Mouse (Mus musculus): Measurements from ENCODE around the gene Lrrc34.

Gene Lrrc34

GRCm38 (mm10) chr3:30647440-30648090 lies at the start of gene Lrrc34:
TSS of gene Lrrc34 (minus strand) at chr3:30647869.
- peak; percentile 9 to 46 for DNase-seq (ENCODE audit: inconsistent age in 2 of 2, low spot score in 1 of 2)

DNA sequence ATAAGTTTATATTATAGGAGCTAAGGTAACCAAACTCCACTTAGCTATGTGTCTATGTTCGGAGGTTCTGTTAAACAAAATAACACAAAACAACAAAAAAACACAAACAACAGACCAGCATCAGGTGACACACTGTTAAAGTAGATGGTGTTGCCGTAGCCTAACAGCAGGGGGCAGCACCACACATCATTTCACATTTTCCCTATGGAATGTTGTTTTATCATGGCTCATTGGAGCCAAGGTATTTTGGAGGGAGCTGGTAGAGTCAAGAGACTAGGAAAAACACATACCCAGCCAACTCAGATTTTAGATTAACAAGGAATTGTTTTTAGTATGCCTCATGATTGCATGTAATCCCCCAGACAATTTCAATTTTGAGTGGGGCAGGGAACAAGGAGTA lies 48.7 kb upstream of the Lrrc34 start:
- peak; percentile 43 to 86 for DNase-seq (ENCODE audit: inconsistent age in 2 of 2, low spot score in 1 of 2)

GRCm38 (mm10) chr3:30695661-30696060 lies 48.0 kb upstream of the Lrrc34 start:
- DNase-seq (ENCODE audit: inconsistent age in 2 of 2, low spot score in 1 of 2), result no peak

DNA sequence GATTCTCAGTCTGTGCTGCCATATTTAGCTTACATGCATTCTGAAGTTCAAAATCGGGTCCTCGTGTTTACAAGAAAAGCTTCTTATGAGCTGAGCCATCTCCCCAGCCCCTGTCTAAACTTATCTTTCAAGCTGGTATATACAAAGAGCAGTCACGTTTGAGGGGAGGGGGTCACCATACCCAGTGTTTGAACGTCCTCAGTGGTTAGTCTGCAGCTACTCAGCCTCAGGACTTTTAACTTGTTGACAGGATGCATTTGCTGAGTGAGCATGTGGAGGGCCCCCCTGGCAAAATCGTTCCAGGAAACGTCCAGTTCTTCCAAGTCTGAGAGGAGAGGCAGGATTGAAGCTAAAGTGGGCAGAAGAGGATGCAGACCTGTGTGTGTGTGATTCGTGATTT lies 43.3 kb upstream of the Lrrc34 start:
- no peak for DNase-seq (ENCODE audit: inconsistent age in 2 of 2, low spot score in 1 of 2)

DNA sequence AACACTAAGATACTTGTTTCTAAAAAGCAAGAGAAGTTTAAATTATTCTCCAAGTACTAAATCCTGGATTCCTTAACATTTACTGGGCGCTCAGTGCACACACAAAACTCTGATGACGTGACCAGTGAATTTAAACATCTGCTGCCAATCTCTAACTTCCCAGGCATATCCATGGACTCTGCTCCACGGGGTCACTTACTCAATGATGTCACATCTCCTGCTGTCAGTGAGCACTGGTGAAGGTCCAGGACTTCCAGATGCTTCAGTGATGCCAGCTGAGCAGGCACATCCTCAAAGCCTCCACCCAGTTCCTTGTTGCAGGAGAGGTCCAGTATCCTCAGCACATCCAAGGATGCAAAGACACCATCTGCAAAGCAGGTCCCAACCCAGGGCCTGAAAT lies 39.5 kb upstream of the Lrrc34 start:
- no peak for DNase-seq (ENCODE audit: inconsistent age in 2 of 2, low spot score in 1 of 2)

DNA sequence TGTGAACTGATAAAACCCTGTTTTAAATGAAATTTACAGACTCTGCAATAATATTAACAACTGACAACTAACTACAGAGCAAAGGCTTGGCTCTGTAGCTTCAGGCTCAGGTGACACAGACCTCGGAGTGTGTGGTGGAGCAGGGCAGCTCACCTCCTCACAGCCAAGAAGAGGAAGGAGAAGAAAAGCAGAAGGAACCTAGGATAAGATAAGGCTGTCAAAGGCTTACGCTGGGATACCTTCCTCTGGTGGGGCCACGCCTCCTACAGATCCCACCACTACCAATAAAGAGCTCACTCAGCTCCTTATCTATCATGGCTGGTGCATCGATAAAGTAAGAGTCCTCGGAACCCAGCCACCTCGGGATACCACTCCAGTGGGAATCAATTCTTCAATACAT lies 35.5 kb upstream of the Lrrc34 start:
- no peak for DNase-seq (ENCODE audit: inconsistent age in 2 of 2, low spot score in 1 of 2)

DNA sequence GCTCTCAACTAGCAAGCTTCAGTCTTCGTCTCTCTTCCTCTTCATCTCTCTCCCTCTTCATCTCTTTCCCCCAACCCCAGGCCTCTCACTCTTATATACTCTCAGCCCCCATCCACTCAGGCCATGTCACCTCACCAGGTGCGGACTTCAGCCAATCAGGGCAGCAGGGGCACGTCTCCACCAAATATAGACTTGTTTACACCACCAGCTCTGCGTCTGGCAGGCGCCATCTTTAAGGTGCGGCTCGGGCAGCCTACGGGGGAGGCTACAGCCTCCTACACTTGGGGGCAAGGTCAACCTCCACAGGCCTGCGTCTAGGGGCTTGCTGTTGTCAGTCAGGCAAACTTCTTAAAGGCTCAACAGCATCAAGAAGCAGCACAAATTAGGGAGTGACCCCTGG lies 10.8 kb upstream of the Lrrc34 start:
- no peak for DNase-seq (ENCODE audit: inconsistent age in 2 of 2, low spot score in 1 of 2)

GRCm38 (mm10) chr3:30655937-30656336 lies 8.3 kb upstream of the Lrrc34 start:
- DNase-seq (ENCODE audit: inconsistent age in 2 of 2, low spot score in 1 of 2), result no peak

DNA sequence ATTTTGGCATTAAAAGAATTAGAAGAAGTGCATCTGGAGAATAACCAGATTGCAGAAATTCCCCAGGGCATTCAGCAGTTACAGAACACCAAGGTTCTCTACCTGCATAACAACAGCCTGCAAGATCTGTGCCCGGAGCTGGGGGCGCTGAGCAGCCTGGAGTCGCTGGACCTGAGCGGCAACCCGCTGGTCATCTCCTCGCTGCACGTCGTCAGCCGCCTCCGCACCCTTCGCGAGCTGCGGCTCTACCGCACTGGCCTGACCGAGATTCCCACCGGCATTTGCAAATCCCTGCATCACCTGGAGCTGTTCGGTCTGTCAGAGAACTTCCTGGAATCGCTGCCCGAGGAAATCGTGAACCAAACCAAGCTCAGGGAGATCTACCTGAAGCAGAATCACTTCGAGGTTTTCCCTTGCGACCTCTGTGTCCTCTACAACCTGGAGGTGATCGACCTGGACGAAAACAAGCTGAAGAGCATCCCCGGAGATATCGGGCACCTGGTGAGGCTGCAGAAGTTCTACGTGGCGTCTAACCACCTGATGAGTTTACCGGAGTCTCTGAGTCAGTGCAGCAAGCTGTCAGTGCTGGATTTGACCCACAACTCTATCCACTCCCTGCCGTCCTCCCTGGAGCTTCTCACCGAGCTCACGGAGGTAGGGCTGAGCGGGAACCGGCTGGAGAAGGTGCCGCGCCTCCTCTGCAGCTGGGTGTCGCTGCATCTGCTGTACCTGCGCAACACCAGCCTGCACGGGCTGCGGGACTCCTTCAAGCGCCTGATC lies 2.6 kb upstream of the Lrrc34 start:
- DNase-seq (ENCODE audit: inconsistent age in 2 of 2, low spot score in 1 of 2), result peak in 1 of 2 experiments; percentile 29

DNA sequence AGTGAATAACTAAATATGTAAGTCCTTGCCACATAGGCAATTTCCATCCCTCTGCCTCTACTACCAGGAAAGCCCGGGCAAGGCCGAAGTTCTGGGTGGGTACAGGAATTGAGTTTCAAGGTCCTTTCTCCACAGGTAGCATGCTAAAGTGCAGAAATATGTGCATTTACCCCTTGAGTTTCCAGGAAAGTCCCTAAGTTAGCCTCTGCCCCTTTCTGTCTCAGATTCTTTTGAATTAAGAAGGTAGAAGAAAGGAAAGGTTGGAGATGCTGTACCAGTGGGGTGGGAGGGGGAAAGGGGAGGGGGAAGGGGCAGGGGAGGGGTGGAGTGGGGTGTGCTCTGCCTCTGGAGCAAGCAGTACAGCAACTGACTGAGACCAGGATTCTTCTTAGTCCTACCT lies 797 bp upstream of the Lrrc34 start:
- no peak for DNase-seq (ENCODE audit: inconsistent age in 2 of 2, low spot score in 1 of 2)

DNA sequence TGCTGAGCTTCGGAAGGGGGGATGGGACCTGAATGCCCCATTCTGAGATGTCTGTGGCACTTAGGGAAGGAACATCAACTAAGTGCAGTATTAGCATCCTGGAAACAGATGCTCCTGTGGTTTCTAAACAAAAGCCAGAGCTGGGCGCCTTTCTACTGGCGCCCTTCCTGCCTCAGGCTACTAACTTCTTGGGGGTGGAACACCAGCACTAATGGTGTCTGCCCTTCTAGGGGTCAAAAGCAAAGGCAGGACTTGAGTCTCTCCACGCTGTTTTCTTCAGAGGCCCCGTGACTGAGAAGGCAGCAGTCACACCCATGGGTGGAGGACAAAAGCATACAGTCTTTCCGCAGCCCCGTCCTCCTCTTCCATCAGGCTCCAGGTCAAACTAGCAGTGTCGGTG lies 908 bp downstream of the Lrrc34 start:
- no peak for DNase-seq (ENCODE audit: inconsistent age in 2 of 2, low spot score in 1 of 2)

DNA sequence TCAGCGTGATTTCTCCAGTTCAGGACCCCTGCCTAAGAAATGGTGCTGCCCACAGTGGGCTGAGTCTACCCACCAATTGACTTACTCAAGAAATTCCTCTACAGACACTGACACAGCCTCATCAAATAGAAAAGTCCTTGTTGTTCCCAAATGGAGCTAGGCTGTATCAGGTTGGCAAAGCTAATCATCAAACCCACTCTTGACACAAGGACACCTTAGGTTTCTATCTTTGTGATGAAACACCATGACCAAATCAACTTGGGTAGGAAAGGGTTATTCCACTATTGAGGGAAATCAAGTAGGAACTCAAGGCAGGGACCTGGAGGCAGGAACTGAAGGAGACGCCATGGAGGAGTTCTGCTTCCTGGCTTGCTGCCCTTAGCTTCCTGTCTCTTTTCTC lies 3.5 kb downstream of the Lrrc34 start, which contains the start of gene Lrriq4:
TSS of gene Lrriq4 (plus strand) at position 301 of the 400 bp plus-strand sequence.
- no peak for DNase-seq (ENCODE audit: inconsistent age in 2 of 2, low spot score in 1 of 2)

- DNase-seq (ENCODE audit: inconsistent age in 2 of 2, low spot score in 1 of 2), result no peak
Observed at GRCm38 (mm10) chr3:30635629-30636028, 12.0 kb downstream of the Lrrc34 start.

GRCm38 (mm10) chr3:30633681-30634080 lies 14.0 kb downstream of the Lrrc34 start:
- no peak for DNase-seq (ENCODE audit: inconsistent age in 2 of 2, low spot score in 1 of 2)

DNA sequence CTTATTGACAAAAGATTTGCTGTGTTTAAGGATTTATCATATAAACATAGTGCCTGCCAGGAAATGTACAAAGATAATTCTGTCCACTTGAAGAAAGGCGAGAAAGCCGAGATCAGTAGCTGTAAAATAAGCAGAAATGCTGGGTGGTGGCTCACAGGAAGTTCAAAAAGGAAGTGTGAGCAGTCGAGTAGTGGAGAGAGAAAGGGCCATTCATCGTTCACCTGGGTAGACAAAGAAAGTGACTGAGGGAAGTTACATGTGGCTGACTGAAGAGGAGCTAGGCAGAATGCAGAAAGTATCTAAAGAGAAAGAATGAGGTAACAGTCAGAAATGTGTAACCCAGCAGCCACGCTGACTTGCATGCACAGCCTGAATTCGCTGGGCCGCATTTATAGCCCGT lies 27.5 kb downstream of the Lrrc34 start:
- DNase-seq (ENCODE audit: inconsistent age in 2 of 2, low spot score in 1 of 2), result no peak

DNA sequence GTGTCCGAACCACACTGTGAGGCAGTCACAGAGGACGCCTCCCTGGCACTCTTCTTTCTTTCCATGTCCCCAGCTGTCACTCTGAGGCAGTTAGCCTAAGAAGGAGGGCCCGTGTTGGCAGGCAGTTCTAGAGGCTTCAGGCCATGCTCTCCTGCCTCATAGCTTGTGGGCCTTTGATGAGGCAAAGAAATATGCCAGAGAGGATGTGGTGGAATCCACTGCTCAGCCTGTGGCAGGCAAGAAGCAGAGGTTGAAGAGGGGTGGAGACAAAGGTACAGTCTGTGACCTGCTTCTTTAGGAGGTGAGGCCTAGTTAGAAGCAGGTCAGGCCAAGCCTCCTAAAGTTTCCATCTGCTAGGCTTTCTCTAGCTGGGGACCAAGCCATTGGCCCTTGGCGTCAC lies 36.7 kb downstream of the Lrrc34 start:
- no peak for DNase-seq (ENCODE audit: inconsistent age in 2 of 2, low spot score in 1 of 2)

GRCm38 (mm10) chr3:30608999-30609398 lies 38.7 kb downstream of the Lrrc34 start:
- DNase-seq (ENCODE audit: inconsistent age in 2 of 2, low spot score in 1 of 2), result no peak

DNA sequence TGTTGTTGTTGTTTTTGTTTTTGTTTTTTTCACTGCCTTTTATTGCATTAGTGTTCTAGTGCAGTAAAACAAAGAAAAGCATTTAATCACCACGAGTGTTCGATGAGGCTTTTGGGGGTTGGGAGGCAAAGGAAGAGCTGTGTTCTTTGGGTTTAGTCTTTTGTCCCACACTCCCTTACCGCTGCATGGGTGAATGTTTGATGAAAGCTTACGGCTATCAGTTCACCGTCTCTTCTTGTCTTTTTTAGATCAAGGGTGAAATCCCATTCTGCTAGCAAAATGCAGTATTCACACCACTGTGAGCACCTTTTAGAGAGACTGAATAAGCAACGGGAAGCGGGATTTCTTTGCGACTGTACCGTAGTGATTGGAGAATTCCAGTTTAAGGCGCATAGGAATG lies 44.4 kb downstream of the Lrrc34 start:
- no peak for DNase-seq (ENCODE audit: inconsistent age in 2 of 2, low spot score in 1 of 2)

DNA sequence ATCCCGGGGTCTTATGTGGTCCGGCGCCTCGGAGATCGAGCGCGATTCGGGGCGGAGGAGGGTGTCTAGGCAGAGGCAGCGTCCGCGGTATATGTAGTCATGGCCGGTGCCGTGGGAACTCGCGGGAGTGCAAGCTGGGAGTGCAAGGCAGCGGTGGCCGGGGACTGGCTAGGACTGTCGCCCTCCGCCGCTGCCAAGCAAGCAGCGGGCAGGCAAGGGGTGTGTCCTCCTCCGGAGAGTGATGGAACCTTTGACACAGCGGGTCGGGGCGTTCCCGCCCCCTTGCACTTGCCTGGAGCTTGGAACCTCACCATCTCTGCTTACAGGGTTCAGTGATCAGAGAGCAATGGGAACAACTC lies 45.0 kb downstream of the Lrrc34 start:
- DNase-seq (ENCODE audit: inconsistent age in 2 of 2, low spot score in 1 of 2), result no peak

- DNase-seq (ENCODE audit: inconsistent age in 2 of 2, low spot score in 1 of 2), result peak; percentile 97 to 100
Observed at GRCm38 (mm10) chr3:30602065-30602739, 45.5 kb downstream of the Lrrc34 start, which contains the start of gene Mynn. TSS of gene Mynn (plus strand) at chr3:30602065.

GRCm38 (mm10) chr3:30601610-30602064 lies 46.0 kb downstream of the Lrrc34 start:
- no peak for DNase-seq (ENCODE audit: inconsistent age in 2 of 2, low spot score in 1 of 2)

DNA sequence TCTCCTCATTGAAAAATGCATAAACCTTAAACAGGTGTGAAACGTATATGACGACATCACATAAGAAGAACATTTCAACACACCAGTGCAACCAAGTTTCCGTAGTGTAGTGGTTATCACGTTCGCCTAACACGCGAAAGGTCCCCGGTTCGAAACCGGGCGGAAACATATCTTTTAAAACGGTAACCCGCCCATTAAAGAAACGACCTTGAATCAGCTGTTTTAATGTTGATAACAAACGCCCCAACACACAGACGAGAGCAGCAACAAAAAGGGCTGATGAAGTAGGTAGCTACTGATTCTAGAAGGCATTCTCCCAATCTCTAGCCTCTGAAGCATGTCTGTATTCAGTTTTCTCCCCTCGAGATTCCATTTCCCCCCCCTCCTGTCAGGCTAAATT lies 46.5 kb downstream of the Lrrc34 start:
- DNase-seq (ENCODE audit: inconsistent age in 2 of 2, low spot score in 1 of 2), result peak; percentile 88 to 98

Data from adrenal gland, adult (tissue).